Mouse (Mus musculus): ENCODE measurements around the gene AU018091.
"Not testable (repeated sequence)": the region's sequence is repeated elsewhere in the genome, so short reads cannot be mapped to it uniquely, and the experiment has no call there.

The AU018091 gene

GRCm38 (mm10) chr7:3168925-3169324 lies at the start of gene AU018091:
Gene AU018091, minus strand, starts transcription at chr7:3169203.
- no peak for DNase-seq

GRCm38 (mm10) chr7:3217546-3218056 lies 48.6 kb upstream of the AU018091 start:
- no peak for DNase-seq

DNA sequence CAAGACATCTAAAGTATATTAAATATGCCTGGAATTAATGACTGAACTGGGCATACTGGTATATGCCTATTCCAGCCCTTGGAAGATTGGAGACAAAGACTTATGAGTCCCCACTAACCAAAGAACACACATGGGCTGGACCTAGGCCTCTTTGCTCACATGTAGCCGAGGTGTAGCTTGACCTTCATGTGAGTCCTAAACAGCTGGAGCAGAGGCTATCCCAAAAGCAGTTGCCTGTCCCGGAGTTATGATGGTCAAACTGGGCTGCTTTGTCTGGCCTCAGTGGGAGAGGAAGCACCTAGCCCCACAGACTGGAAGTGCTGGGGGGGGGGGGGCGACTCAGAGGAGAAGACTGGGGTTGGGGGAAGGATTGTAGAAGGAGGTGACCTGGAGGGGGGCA lies 47.3 kb upstream of the AU018091 start:
- no peak for DNase-seq

GRCm38 (mm10) chr7:3213557-3213956 lies 44.6 kb upstream of the AU018091 start:
- DNase-seq = no peak

DNA sequence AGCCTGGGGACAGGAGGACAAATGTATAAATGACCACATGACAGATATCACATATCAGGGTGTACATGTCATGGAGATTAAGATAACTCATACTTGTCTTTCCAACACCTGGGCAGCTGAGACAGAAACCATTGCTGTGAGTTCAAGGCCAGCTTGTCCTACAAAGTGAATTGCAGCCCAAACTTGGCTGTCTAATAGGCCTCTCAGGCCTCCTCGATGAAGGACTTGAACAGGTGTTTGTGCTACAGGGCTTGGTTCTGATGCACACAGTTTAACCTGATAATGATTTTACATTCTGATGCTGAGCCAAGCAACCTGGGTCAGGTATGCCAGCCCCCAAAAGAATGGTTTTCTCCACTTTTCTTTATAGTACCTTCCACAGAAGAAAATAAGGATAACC lies 44.2 kb upstream of the AU018091 start:
- DNase-seq = no peak

GRCm38 (mm10) chr7:3212002-3212790 lies 43.2 kb upstream of the AU018091 start:
- DNase-seq = no peak

DNA sequence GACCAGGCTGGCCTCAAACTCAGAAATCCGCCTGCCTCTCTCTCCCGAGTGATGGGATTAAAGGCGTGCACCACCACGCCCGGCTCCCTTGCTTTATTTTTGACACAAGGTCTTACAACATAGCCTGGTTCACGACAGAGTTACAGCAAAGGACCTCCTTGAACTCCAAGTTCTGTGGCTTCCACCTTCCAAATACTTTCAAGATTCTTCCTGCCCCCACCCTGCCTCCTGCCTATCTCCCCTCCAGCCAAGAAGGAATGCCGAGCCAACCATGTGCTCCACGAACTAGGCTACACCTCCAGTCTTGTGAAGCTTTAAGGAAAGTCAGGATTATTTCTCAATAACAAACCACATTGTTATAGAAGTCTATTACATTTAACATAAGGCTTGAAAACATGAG lies 42.5 kb upstream of the AU018091 start:
- no peak for DNase-seq

DNA sequence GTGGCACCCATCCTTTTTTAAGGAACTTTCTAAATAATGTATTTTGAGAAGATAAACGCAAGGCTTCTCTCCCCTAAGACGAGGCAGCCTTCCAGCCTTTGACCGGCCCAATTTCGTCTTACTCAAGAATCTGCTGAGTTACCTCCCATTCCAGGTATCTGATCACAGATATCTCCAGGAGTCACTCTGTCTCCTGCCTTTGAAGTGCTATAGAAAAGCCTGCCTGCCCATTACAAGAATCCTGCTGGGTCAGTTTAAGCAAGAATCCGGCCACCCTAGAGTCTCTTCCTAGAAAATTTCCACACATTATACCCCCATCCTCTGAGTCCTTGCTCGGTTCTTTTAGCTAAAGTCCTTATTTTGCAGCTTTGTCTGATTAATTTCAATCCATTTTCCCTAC lies 41.6 kb upstream of the AU018091 start:
- DNase-seq = no peak

DNA sequence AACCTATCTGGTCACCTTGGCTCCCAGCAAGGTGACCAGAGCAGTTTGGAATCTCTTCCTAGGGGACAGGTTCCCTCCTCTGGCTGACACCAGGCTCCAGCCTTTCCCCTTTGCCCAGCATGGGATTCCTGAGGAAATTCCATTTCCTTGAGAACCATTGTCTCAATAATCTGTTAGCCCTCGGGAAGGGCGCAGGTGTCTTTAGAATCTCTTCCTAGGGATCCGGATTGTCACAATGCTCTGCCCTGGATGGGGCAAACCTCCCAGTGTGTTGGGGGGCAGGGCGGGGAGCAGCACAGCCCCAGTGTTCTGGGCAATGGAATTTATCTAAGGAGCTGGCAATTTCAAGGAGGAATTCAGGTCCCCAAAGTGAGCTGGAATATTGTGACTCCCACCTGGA lies 37.5 kb upstream of the AU018091 start:
- DNase-seq = no peak

GRCm38 (mm10) chr7:3204628-3205027 lies 35.6 kb upstream of the AU018091 start:
- no peak for DNase-seq

DNA sequence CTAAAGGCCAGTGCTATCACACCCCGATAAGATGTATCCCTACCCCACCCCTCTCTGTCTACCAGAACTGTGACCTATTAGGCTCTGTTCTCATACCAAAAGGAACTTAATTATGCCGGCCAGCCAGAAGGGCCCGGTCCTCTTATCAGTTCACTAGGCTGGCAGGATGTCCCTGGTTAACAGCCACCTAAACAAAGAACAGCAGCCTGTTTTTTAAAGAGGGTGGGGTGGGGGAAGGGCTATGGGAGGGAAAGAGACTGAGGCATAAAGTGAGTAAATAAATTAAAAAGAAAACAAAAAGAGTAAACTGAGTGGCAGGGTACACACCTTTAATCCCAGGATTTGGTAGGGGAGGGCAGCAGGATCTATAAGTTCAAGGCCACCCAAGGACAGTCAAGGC lies 34.9 kb upstream of the AU018091 start:
- no peak for DNase-seq

GRCm38 (mm10) chr7:3201134-3201705 lies 32.2 kb upstream of the AU018091 start:
- DNase-seq = no peak

DNA sequence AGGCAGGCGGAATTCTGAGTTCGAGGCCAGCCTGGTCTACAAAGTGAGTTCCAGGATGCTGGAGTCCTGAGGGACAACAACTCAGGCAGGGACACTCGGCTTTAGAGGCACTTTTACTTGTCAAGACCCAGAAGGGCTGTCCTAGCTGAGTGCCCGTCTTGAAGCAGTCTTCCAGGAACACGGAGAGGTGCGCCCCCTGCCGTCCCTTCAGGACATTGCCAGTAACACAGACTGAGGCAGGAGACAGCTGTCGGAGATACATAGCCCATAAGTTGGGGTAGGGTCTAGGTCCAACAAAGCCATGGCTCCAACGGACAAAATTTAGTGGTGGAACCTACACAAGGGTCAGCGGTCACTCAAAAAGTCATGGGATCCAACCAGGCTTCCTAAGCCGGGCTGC lies 29.9 kb upstream of the AU018091 start:
- DNase-seq = no peak

DNA sequence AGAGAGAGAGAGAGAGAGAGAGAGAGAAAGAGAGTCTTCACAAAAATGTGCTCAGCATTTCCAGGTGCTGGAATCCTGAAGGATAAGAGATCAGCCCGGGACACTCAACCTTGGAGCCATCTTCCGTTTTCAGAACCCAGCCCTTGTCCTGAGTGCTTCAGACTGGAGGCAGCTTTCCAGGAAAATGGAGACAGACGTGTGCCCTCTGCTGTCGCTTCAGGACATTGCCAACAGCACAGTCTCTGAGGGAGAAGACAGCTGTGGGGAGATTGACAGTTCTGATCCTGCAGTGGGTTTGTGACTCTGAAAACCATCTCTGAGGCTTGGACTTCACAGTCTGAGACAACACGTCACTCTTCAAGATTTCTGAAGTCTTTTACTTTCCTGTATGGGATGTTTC lies 26.8 kb upstream of the AU018091 start:
- DNase-seq = no peak

GRCm38 (mm10) chr7:3194531-3194930 lies 25.5 kb upstream of the AU018091 start:
- no peak for DNase-seq

GRCm38 (mm10) chr7:3193905-3194304 lies 24.9 kb upstream of the AU018091 start:
- peak; percentile 8 to 13 for DNase-seq

- no peak for DNase-seq
These were observed 24.1 kb upstream of the AU018091 start for GRCm38 (mm10) chr7:3193049-3193632.

GRCm38 (mm10) chr7:3191971-3192498 lies 23.0 kb upstream of the AU018091 start:
- no peak for DNase-seq

GRCm38 (mm10) chr7:3186726-3187125 lies 17.7 kb upstream of the AU018091 start:
- DNase-seq = not testable (repeated sequence)

DNA sequence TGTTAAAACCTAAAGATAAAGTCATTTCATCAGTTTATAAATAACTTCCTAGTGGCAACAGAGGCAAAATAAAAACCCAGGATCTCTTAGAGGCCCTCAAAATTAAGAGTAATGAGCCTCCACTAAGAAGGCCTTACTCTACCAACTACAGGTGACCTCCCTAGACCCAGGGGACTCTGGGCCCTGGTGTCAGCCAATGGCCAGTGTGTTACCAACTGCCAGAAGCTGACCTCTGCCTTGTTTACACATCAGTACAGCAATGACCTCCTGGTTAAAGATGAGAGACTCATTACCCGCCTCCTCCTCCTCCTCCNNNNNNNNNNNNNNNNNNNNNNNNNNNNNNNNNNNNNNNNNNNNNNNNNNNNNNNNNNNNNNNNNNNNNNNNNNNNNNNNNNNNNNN lies 17.1 kb upstream of the AU018091 start:
- no peak for DNase-seq

DNA sequence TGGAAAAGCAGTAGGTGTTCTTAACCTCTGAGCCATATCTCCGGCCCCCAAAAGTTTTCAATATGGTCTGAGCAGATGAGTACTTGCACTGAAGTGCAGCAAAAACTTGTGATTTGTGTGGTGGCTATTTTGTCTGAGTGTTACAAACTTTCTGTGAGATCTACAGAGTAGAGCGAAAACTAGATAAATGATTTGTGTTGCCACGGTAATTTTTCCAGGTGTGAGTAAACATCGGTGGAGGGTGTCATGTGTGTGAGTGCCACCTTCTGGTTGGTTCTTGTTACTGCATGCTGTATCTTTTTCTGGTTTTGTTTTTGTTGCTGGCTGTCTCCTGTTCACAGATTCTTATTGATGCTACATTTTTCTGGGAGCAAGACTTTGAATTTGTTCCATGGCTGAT lies 15.4 kb upstream of the AU018091 start:
- no peak for DNase-seq

GRCm38 (mm10) chr7:3180958-3181357 lies 12.0 kb upstream of the AU018091 start:
- DNase-seq = not testable (repeated sequence)

GRCm38 (mm10) chr7:3168296-3168695 lies 707 bp downstream of the AU018091 start:
- DNase-seq = no peak

DNA sequence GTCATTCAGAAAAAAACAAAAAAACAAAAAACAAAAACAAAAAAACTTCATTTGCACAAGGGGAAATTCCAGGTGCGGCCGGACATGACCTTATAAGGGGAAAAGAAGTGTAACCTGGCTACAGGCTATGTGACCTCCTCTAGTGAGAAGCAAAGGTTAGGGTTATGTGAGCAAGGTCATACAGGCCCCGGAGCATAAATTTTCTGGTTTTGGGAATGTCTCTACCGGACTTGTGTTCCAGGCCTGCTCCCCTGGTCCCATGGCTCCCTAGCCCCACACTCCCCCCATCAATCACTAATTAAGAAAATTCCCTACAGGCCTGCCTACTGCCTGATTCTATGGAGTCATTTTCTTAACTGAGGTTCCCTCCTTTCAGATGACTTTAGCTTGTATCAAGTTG lies 2.7 kb downstream of the AU018091 start:
- no peak for DNase-seq

Data from cerebellum, adult 18-20 months (tissue).